Mouse (Mus musculus) limb, embryonic 15.5 days (tissue): ENCODE results near the gene Kiz. TPM values are rescaled to one million over a fixed set of nuclear protein-coding genes. Genes with fewer than 3 reads are reported as not detected.

Experiments
- polyA plus RNA-seq: library from polyadenylated mRNA; unstranded; fragments of >200 nt; fragmentation: Nextera tagmentation; extraction: Ambion mirVana; gene quantifications from 2 replicates; pipeline ENCODE4 v1.2.1, GENCODE M21; 2015

The Kiz gene
- polyA plus RNA-seq, 1 experiment from 2014 or later: 25.1 TPM

Other genes starting within 250 kb of the Kiz start
- gene Xrn2, start 157.1 kb downstream of the Kiz start, polyA plus RNA-seq: 61.1 and 62.9 TPM in 2 replicates
- not detected in 2 replicates for gene Nkx2-4, start 229.6 kb downstream of the Kiz start, polyA plus RNA-seq